Mouse (Mus musculus): ENCODE measurements at regions not wholly inside any gene's neighbourhood (a gene's known extent, or its start where the extent isn't known, plus 50 kb on each side); places are given as distances from the start of the nearest gene placed in this dataset.

GRCm38 (mm10) chr10:126122504-126122903, 156.5 kb downstream of the Lrig3 start:
- TF ChIP-seq CTCF (IDR thresholded peaks at IDR 0.05; ENCODE audit: borderline replicate concordance, extremely low read depth, insufficient read depth, insufficient read length) = no peak
- TF ChIP-seq POLR2A (IDR thresholded peaks at IDR 0.05; ENCODE audit: borderline replicate concordance, extremely low read depth, insufficient read depth, insufficient read length, poor library complexity, severe bottlenecking) = no peak
- peak; percentile 19 for DNase-seq (ENCODE audit: low read depth)

- no peak for DNase-seq (ENCODE audit: low read depth)
- TF ChIP-seq CTCF (IDR thresholded peaks at IDR 0.05; ENCODE audit: borderline replicate concordance, extremely low read depth, insufficient read depth, insufficient read length) (no peak), POLR2A (IDR thresholded peaks at IDR 0.05; ENCODE audit: borderline replicate concordance, extremely low read depth, insufficient read depth, insufficient read length, poor library complexity, severe bottlenecking) (no peak)
These were observed 167.2 kb downstream of the Lrig3 start for GRCm38 (mm10) chr10:126133188-126133587.

- DNase-seq (ENCODE audit: low read depth) = peak; percentile 52
- TF ChIP-seq POLR2A (IDR thresholded peaks at IDR 0.05; ENCODE audit: borderline replicate concordance, extremely low read depth, insufficient read depth, insufficient read length, poor library complexity, severe bottlenecking) = no peak
- no peak for TF ChIP-seq CTCF (IDR thresholded peaks at IDR 0.05; ENCODE audit: borderline replicate concordance, extremely low read depth, insufficient read depth, insufficient read length)
These were observed 168.0 kb downstream of the Lrig3 start for GRCm38 (mm10) chr10:126133957-126134356.

- no peak for TF ChIP-seq POLR2A (IDR thresholded peaks at IDR 0.05; ENCODE audit: borderline replicate concordance, extremely low read depth, insufficient read depth, insufficient read length, poor library complexity, severe bottlenecking)
- no peak for TF ChIP-seq CTCF (IDR thresholded peaks at IDR 0.05; ENCODE audit: borderline replicate concordance, extremely low read depth, insufficient read depth, insufficient read length)
These were observed 172.6 kb downstream of the Lrig3 start for GRCm38 (mm10) chr10:126138585-126138984.

GRCm38 (mm10) chr10:126141586-126141985, 175.6 kb downstream of the Lrig3 start:
- no peak for DNase-seq (ENCODE audit: low read depth)

More at GRCm38 (mm10) chr10:126138585-126138984, 172.6 kb downstream of the Lrig3 start:
- DNase-seq (ENCODE audit: low read depth) = no peak

GRCm38 (mm10) chr10:126143833-126144232, 177.9 kb downstream of the Lrig3 start:
- DNase-seq (ENCODE audit: low read depth) = no peak
- TF ChIP-seq CTCF (IDR thresholded peaks at IDR 0.05; ENCODE audit: borderline replicate concordance, extremely low read depth, insufficient read depth, insufficient read length) = no peak
- no peak for TF ChIP-seq POLR2A (IDR thresholded peaks at IDR 0.05; ENCODE audit: borderline replicate concordance, extremely low read depth, insufficient read depth, insufficient read length, poor library complexity, severe bottlenecking)

More at GRCm38 (mm10) chr10:126141586-126141985, 175.6 kb downstream of the Lrig3 start:
- TF ChIP-seq POLR2A (IDR thresholded peaks at IDR 0.05; ENCODE audit: borderline replicate concordance, extremely low read depth, insufficient read depth, insufficient read length, poor library complexity, severe bottlenecking) (no peak), CTCF (IDR thresholded peaks at IDR 0.05; ENCODE audit: borderline replicate concordance, extremely low read depth, insufficient read depth, insufficient read length) (no peak)

GRCm38 (mm10) chr10:126144609-126145202, 178.7 kb downstream of the Lrig3 start:
- no peak for DNase-seq (ENCODE audit: low read depth)
- TF ChIP-seq CTCF (IDR thresholded peaks at IDR 0.05; ENCODE audit: borderline replicate concordance, extremely low read depth, insufficient read depth, insufficient read length) (no peak), POLR2A (IDR thresholded peaks at IDR 0.05; ENCODE audit: borderline replicate concordance, extremely low read depth, insufficient read depth, insufficient read length, poor library complexity, severe bottlenecking) (no peak)

- DNase-seq (ENCODE audit: low read depth) = no peak
- TF ChIP-seq CTCF (IDR thresholded peaks at IDR 0.05; ENCODE audit: borderline replicate concordance, extremely low read depth, insufficient read depth, insufficient read length) (no peak), POLR2A (IDR thresholded peaks at IDR 0.05; ENCODE audit: borderline replicate concordance, extremely low read depth, insufficient read depth, insufficient read length, poor library complexity, severe bottlenecking) (no peak)
These were observed 191.3 kb downstream of the Lrig3 start for GRCm38 (mm10) chr10:126157300-126157699.

GRCm38 (mm10) chr10:126165215-126165614, 199.2 kb downstream of the Lrig3 start:
- no peak for TF ChIP-seq POLR2A (IDR thresholded peaks at IDR 0.05; ENCODE audit: borderline replicate concordance, extremely low read depth, insufficient read depth, insufficient read length, poor library complexity, severe bottlenecking)
- no peak for TF ChIP-seq CTCF (IDR thresholded peaks at IDR 0.05; ENCODE audit: borderline replicate concordance, extremely low read depth, insufficient read depth, insufficient read length)
- DNase-seq (ENCODE audit: low read depth) = no peak

GRCm38 (mm10) chr10:126169095-126169873, 203.3 kb downstream of the Lrig3 start:
- TF ChIP-seq POLR2A (IDR thresholded peaks at IDR 0.05; ENCODE audit: borderline replicate concordance, extremely low read depth, insufficient read depth, insufficient read length, poor library complexity, severe bottlenecking) (no peak), CTCF (IDR thresholded peaks at IDR 0.05; ENCODE audit: borderline replicate concordance, extremely low read depth, insufficient read depth, insufficient read length) (no peak)
- peak; percentile 14 for DNase-seq (ENCODE audit: low read depth)

- DNase-seq (ENCODE audit: low read depth) = peak; percentile 11
- TF ChIP-seq POLR2A (IDR thresholded peaks at IDR 0.05; ENCODE audit: borderline replicate concordance, extremely low read depth, insufficient read depth, insufficient read length, poor library complexity, severe bottlenecking) = no peak
- TF ChIP-seq CTCF (IDR thresholded peaks at IDR 0.05; ENCODE audit: borderline replicate concordance, extremely low read depth, insufficient read depth, insufficient read length) = peak; percentile 37; the same call in 1 of the 2 replicates
These were observed 203.9 kb downstream of the Lrig3 start for GRCm38 (mm10) chr10:126169874-126170163.
